Mouse (Mus musculus): ENCODE measurements around the gene Lgals3bp. TPM values are rescaled to one million over a fixed set of nuclear protein-coding genes. Genes with fewer than 3 reads are reported as not detected.

Lgals3bp gene
- polyA plus RNA-seq, 1 experiment = 88.8 TPM

DNA sequence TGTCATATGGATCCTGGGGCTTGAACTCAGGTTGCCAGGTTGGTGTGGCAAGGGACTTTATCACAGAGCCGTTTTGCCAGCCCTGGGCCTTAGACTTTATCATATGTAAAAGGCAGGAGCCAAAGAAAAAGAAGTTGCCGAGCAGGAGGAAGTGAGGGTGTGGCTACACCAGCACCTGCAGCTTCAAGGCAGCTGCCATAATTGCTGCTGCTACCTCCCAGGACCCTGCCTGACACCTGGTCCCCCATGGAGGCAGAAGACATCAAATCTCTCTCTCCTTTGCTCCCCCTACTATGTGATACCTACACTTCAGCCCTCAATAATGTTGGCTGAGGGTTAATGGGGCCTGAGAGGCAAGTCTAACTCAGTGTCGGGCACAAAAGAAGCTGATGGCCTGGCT, 53.5 kb downstream of the Lgals3bp start:
- Histone ChIP-seq H3K27ac (replicated peaks; ENCODE audit: low read depth, low read length) (no peak overlapping the region), H3K4me3 (ENCODE audit: insufficient read depth, low read depth, low read length) (no peak overlapping the region), H3K4me1 (ENCODE audit: control insufficient read depth, insufficient read depth, insufficient read length, low read length) (peaks cover 4% of the 10 kb centered on the region; the same call in 1 of the 2 replicates)

DNA sequence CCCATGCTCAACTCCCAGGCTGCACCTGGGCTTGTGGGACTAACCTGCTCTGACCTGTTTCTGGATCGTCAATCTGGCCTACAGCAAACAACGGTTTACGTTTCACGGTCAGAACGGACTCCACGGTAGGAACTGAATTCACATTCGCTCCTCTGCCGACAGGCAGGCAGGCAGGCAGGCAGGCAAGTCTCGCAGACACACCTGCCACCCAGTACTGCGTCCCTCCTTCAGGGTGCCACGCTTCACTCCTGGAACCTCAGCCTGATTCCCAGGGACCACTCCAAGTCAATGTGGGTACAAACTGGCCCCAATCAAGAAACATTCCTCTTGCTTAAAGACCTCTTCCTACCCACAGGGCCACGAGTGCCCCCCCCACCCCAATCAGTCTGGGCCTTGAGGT, 54.0 kb downstream of the Lgals3bp start:
- no peak overlapping the region for H3K27ac ChIP-seq (replicated peaks; ENCODE audit: low read depth, low read length)
- no peak overlapping the region for H3K4me3 ChIP-seq (ENCODE audit: insufficient read depth, low read depth, low read length)
- peaks cover 4% of the 10 kb centered on the region; the same call in 1 of the 2 replicates for H3K4me1 ChIP-seq (ENCODE audit: control insufficient read depth, insufficient read depth, insufficient read length, low read length)

DNA sequence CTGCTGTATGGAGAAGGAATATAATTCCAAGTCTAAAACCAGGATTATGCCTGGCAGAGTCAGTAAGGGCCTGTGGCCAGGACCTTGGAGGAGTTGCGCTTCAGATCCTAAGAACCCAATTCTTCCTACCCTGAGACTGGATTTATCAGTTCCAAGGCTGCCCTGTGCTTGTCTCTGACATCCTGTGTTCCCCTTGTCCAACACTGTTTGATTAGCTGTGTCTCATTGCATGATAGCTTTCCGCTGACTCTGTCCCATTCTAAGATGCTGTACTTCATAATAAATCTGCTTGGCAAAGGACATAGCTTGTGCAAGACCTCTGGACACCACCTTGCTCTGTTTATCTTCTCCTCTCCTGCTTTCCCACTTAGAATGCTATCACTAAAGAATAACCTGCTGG, 54.5 kb downstream of the Lgals3bp start:
- Histone ChIP-seq H3K4me3 (ENCODE audit: insufficient read depth, low read depth, low read length) (no peak overlapping the region), H3K4me1 (ENCODE audit: control insufficient read depth, insufficient read depth, insufficient read length, low read length) (peaks cover 4% of the 10 kb centered on the region; the same call in 1 of the 2 replicates), H3K27ac (replicated peaks; ENCODE audit: low read depth, low read length) (no peak overlapping the region)

DNA sequence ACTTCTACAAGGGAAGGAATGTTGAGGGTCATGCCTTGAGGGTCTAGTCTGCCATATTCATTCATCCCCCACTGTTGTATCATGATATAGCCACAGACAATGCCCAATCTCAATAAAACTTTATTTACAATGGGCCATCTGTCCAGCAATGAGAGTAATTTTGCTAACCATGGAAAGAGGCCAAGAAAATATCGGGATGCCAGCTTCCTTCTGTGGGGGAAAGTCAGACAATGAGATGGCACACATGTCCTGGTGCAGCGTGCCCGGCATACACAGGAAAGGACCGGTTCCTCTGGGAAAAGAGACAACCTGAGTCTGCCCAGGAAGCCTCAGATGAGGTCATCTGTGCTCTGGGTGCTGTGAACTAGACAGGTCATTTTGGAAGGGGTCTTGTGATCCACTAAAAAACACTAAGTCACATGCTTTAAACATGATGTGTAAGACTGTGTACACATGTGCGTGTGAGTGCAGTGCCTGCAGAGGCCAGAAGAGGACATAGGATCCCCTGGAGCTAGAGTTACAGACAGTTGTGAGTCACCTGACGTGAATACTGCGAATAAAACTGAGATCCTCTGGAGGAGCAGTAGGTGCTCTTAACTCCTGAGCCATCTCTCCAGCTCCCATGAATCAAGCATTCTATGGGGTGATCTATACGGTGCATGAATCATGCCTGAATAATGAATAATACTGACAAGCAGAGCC, 55.3 kb downstream of the Lgals3bp start:
- Histone ChIP-seq H3K27ac (replicated peaks; ENCODE audit: low read depth, low read length) (no peak overlapping the region), H3K4me1 (ENCODE audit: control insufficient read depth, insufficient read depth, insufficient read length, low read length) (peaks cover 4% of the 10 kb centered on the region; the same call in 1 of the 2 replicates), H3K4me3 (ENCODE audit: insufficient read depth, low read depth, low read length) (no peak overlapping the region)

DNA sequence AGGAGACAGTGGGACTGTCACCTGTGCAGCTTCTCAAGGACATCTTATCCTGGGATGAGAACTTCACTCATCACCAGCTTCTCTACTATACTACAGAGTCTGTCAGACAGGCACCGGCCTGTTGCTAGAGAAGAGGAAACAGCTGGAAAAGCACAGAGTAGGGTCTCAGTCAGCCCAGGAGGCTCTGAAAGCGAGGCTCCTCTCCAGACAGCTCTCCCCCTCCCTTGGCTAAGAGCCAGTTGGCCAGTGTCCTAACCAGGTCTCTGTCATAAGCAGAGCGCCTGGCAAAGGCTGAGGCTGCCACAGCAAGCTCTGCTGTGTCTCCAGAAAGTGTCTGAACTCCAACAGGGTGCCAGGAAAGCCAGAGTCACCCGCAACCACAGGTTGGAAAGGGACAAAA, 56.2 kb downstream of the Lgals3bp start:
- Histone ChIP-seq H3K4me3 (ENCODE audit: insufficient read depth, low read depth, low read length) (no peak overlapping the region), H3K4me1 (ENCODE audit: control insufficient read depth, insufficient read depth, insufficient read length, low read length) (peaks cover 4% of the 10 kb centered on the region; the same call in 1 of the 2 replicates), H3K27ac (replicated peaks; ENCODE audit: low read depth, low read length) (no peak overlapping the region)

DNA sequence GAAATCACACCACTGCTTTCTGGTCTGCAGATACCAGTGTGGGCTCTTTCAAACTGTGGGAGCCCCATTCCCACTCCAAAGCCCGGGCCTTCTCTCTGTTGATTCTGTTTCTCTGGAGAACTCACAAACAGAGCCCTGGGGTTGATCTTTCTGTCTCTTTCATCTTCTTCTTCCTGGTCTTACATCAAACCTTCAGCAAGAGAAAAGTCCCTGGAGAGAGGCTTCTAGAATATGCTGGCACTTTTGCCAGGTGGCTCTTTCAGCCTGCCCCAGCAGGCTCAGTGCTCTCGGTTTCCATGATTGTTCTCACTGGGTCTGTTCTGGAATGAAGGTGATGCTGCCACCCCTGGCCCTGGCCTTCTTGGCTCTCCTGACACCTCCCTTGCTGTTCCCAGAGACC, 58.3 kb downstream of the Lgals3bp start:
- Histone ChIP-seq H3K27ac (replicated peaks; ENCODE audit: low read depth, low read length) (no peak overlapping the region), H3K4me1 (ENCODE audit: control insufficient read depth, insufficient read depth, insufficient read length, low read length) (peaks cover 4% of the 10 kb centered on the region; the same call in 1 of the 2 replicates), H3K4me3 (ENCODE audit: insufficient read depth, low read depth, low read length) (no peak overlapping the region)

Other genes with a start within 250 kb of the Lgals3bp start
- gene Cyth1, start 153.5 kb downstream of the Lgals3bp start, polyA plus RNA-seq (2012; ENCODE audit: insufficient read depth, insufficient read length, missing spikeins) = 37.2 and 41.9 TPM in 2 replicates
- 5.5 and 7.6 TPM in 2 replicates for gene Usp36, start 111.8 kb downstream of the Lgals3bp start, polyA plus RNA-seq (2012; ENCODE audit: insufficient read depth, insufficient read length, missing spikeins)
- not detected in 2 replicates for gene Cep295nl, start 59.6 kb downstream of the Lgals3bp start, polyA plus RNA-seq (2012; ENCODE audit: insufficient read depth, insufficient read length, missing spikeins)
- 46.0 and 69.1 TPM in 2 replicates for gene Timp2, start 46.4 kb downstream of the Lgals3bp start, polyA plus RNA-seq (2012; ENCODE audit: insufficient read depth, insufficient read length, missing spikeins)
- 11.4 and 12.1 TPM in 2 replicates for gene Cant1, start 17.0 kb upstream of the Lgals3bp start, polyA plus RNA-seq (2012; ENCODE audit: insufficient read depth, insufficient read length, missing spikeins)
- gene C1qtnf1, start 26.1 kb upstream of the Lgals3bp start, polyA plus RNA-seq (2012; ENCODE audit: insufficient read depth, insufficient read length, missing spikeins) = 9.1 and 14.7 TPM in 2 replicates
- gene Engase, start 74.7 kb upstream of the Lgals3bp start, polyA plus RNA-seq (2012; ENCODE audit: insufficient read depth, insufficient read length, missing spikeins) = 4.1 and 8.7 TPM in 2 replicates